Mouse (Mus musculus) liver, embryonic 14.5 days (tissue): Measurements from ENCODE around the gene B3gnt3.

Experiments
- CTCF ChIP-seq: IDR thresholded peaks from 2 replicates; pipeline ENCODE4 v1.5.1; 2016; ENCODE audit warnings: antibody characterized with exemption, low read depth, control low read depth
- EP300 ChIP-seq: IDR thresholded peaks from 2 replicates; pipeline ENCODE4 v1.6.1; 2016; ENCODE audit warnings: antibody characterized with exemption, low read depth

DNA sequence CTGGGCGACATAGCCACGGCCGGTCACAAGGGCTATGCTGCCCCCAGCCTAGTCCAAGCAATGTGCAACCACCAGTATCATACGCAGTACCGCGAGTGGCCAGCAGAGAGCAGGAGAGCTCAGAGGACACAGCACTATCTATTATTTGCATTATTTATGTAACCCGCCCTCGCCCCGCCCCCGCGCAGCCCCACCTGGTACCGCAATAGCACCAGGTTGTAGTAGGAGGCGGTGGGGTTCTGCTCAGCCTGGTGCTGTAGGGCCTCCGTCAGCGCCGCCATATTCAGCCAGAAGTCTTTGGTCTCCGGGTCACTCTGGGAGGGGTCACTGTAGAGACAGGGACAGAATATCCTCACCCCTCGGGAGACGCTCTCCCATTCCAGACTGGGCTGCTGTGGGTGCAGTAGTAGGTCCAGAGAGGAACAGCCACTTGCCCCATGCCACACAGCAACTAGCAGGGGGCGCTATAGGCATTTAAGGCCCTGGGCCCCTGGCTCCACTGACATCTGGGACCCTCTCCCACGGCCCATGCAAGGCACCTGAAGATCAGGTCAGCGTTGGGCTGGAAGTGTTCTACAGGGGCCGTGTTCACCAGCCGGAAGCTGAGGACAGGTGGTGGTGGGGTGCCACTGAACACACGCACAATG is 8.3 kb upstream of the B3gnt3 start:
- TF ChIP-seq CTCF (peak; percentile 90), EP300 (no peak)
